Mouse (Mus musculus) brain, embryonic 14.5 days (tissue): ENCODE measurements around the gene Cdc16. TPM values are rescaled to one million over a fixed set of nuclear protein-coding genes. Genes with fewer than 3 reads are reported as not detected.

Source experiments
- DNase-seq: peaks from one replicate; pipeline ENCODE4 v3.0.0-alpha.2; 2011; ENCODE audit warnings: low read depth
- CTCF ChIP-seq: fragments of 200-500 bp; IDR thresholded peaks from 2 replicates; pipeline ENCODE4 v1.5.1; 2012; ENCODE audit warnings: inconsistent platforms, mild to moderate bottlenecking, moderate library complexity, borderline replicate concordance; ENCODE audit not compliant: insufficient read depth, insufficient read length; ENCODE audit errors: extremely low read depth
- POLR2A ChIP-seq: fragments of 200-500 bp; IDR thresholded peaks from 2 replicates; pipeline ENCODE4 v1.6.1; 2012; ENCODE audit warnings: mild to moderate bottlenecking, inconsistent platforms, borderline replicate concordance; ENCODE audit not compliant: poor library complexity, insufficient read depth, insufficient read length, severe bottlenecking; ENCODE audit errors: extremely low read depth
- polyA plus RNA-seq: library from polyadenylated mRNA; depleted of rRNA; stranded (reverse); fragments of >200 nt; gene quantifications from 2 replicates; pipeline ENCODE4 v1.2.3, GENCODE M21; 2012; rRNA removed

Cdc16 gene
- polyA plus RNA-seq, 1 experiment, result 123 TPM

- TF ChIP-seq CTCF, result no peak
- TF ChIP-seq POLR2A, result no peak
- no peak for DNase-seq
Observed at GRCm38 (mm10) chr8:13828598-13829172, 71.2 kb downstream of the Cdc16 start.

Other genes starting within 250 kb of the Cdc16 start
- gene 1700029H14Rik, start 195.2 kb upstream of the Cdc16 start, polyA plus RNA-seq, result not detected in 2 replicates
- gene Rasa3, start 80.1 kb upstream of the Cdc16 start, polyA plus RNA-seq, result 25.2 and 33.3 TPM in 2 replicates
- 1.8 and 2.0 TPM in 2 replicates for gene Cfap97d2, start 51.8 kb upstream of the Cdc16 start, polyA plus RNA-seq
- gene Upf3a, start 27.9 kb downstream of the Cdc16 start, polyA plus RNA-seq, result 20.3 and 26.6 TPM in 2 replicates
- not detected in 2 replicates for gene AF366264, start 80.7 kb downstream of the Cdc16 start, polyA plus RNA-seq
- gene Champ1, start 112.0 kb downstream of the Cdc16 start, polyA plus RNA-seq, result 37.6 and 43.1 TPM in 2 replicates
- gene Coprs, start 132.6 kb downstream of the Cdc16 start, polyA plus RNA-seq, result 67.6 and 71.3 TPM in 2 replicates